Mouse (Mus musculus) limb, embryonic 13.5 days (tissue): ENCODE measurements around the gene Hikeshi. TPM values are rescaled to one million over a fixed set of nuclear protein-coding genes. Genes with fewer than 3 reads are reported as not detected.
A peak's percentile ranks its signal among the peaks of the same experiment; 100 is the strongest.

Source experiments
- ATAC-seq: fragments of 200-750 bp; cut with Nextera tagmentation; 2 replicates; pipeline ENCODE4 v1.8.0; 2017; ENCODE audit warnings: low read depth, moderate number of reproducible peaks, moderate TSS enrichment; ENCODE audit not compliant: low FRiP score
- H3K27ac ChIP-seq: fragments of 300-500 bp; sonication (generic); 2 replicates; pipeline ENCODE4 v1.5.1; 2015; ENCODE audit warnings: inconsistent platforms, mild to moderate bottlenecking, moderate library complexity
- H3K27me3 ChIP-seq: fragments of 300-500 bp; sonication (generic); 2 replicates; pipeline ENCODE4 v1.6.1; 2015; ENCODE audit warnings: mild to moderate bottlenecking, inconsistent platforms
- H3K36me3 ChIP-seq: fragments of 300-500 bp; sonication (generic); 2 replicates; pipeline ENCODE4 v1.6.1; 2015; ENCODE audit warnings: inconsistent platforms, mild to moderate bottlenecking, moderate library complexity
- H3K4me1 ChIP-seq: fragments of 300-500 bp; sonication (generic); 2 replicates; pipeline ENCODE4 v1.6.1; 2015; ENCODE audit warnings: inconsistent platforms
- H3K4me2 ChIP-seq: fragments of 300-500 bp; sonication (generic); replicated peaks from 2 replicates; pipeline ENCODE4 v1.6.1; 2015; ENCODE audit warnings: inconsistent platforms, mild to moderate bottlenecking, moderate library complexity
- H3K4me3 ChIP-seq: fragments of 300-500 bp; sonication (generic); 2 replicates; pipeline ENCODE4 v1.5.1; 2015; ENCODE audit warnings: moderate library complexity, mild to moderate bottlenecking, inconsistent platforms
- H3K9ac ChIP-seq: fragments of 300-500 bp; sonication (generic); 2 replicates; pipeline ENCODE4 v1.6.1; 2015; ENCODE audit warnings: mild to moderate bottlenecking, inconsistent platforms
- H3K9me3 ChIP-seq: fragments of 300-500 bp; sonication (generic); 2 replicates; pipeline ENCODE4 v1.6.1; 2016; ENCODE audit warnings: inconsistent platforms
- WGBS: fragments of 180-500 bp; shearing (Covaris S2); methylation state at CpG from one replicate; pipeline ENCODE4 v1.1.7; 2015; 5-methylcytosine and 5-hydroxymethylcytosine counted together
- polyA plus RNA-seq: library from polyadenylated mRNA; unstranded; fragments of >200 nt; fragmentation: Nextera tagmentation; extraction: Ambion mirVana; gene quantifications from 2 replicates; pipeline ENCODE4 v1.2.1, GENCODE M21; 2015

Gene Hikeshi
- 124 and 134 TPM in 2 replicates for polyA plus RNA-seq

DNA sequence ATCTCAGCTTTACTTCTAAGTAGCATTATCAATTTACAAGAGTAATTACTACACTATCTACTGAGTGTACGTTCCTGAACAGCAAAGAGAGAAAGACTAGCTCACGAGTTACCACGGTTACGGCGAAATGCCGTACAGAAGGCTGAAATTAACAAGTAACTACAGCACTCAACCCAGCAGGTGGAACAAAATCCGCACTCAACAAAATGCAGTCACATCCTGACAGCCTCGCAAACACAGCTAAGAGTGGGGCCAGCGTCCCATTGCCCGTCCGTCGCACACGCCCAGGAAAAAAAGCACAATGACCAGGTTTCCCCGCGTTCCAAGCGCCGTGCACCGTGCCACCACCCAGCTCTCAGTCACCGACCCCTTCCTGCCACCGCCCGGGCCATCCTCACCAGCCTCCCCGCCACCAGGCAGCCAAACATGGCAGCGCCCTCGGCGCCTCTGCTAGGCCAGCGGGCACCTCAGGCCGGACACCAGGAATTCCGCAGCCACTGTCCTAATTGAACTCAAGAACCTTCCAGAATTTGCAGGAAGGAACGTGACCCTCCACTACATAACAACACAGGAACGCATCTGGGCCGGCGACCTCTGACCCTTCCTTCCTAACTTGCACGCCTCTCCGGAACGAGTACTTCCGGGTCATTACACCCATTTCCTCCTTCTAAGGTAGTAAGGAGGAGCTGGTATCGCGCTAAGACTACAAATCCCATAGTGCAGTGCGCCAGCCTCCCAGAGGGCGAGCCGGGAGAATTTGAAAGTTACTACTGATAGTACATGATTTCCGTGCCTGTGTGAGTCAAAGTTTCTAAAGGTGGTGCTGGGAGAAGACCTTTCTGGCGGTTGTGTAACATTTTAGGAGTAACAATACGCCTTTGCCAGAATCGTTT, at the start of gene Hikeshi:
Gene Hikeshi, minus strand, starts transcription at position 634 of the 893 bp plus-strand sequence.
- Histone ChIP-seq H3K27ac (peak within 1 kb of the TSS; percentile 59; the same call in 1 of the 2 replicates), H3K4me3 (peak within 1 kb of the TSS; percentile 86), H3K9me3 (no peaks in the 10 kb centered on the region), H3K36me3 (no peaks in the 10 kb centered on the region), H3K27me3 (no peaks in the 10 kb centered on the region), H3K9ac (peak within 1 kb of the TSS; percentile 79), H3K4me1 (peaks cover 9% of the 10 kb centered on the region), H3K4me2 (peak within 1 kb of the TSS; percentile 71)
- peak; percentile 99 for ATAC-seq
- under 1% methylated on average over 45 of the region's 45 CpGs for WGBS

DNA sequence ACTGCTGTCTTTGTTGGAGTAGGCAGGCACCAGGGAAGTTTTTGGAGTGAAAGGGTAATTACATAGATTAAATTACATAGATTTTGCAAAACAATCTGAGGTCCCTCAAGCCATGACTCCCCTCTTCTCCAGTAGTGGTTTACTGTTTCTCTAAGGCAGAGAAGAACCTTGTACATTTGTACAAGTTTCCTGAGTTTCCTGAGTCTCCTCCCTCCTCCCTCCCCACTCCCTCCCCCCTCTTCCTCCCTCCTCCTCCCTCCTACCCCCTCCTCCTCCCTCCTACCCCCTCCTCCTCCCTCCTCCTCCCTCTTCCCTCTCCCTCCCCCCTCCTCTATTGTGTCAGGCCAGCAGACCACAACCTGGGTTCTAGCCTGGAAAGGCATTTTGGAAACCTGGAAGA, 43.4 kb upstream of the Hikeshi start:
- no peak overlapping the region for H3K4me3 ChIP-seq
- no peaks in the 10 kb centered on the region for H3K36me3 ChIP-seq
- H3K27me3 ChIP-seq, result no peaks in the 10 kb centered on the region
- peaks cover 6% of the 10 kb centered on the region for H3K4me1 ChIP-seq
- H3K27ac ChIP-seq, result no peak overlapping the region
- H3K9ac ChIP-seq, result no peak overlapping the region
- ATAC-seq, result no peak
- H3K9me3 ChIP-seq, result no peaks in the 10 kb centered on the region
- no peak overlapping the region for H3K4me2 ChIP-seq

- H3K4me1 ChIP-seq, result peaks cover 14% of the 10 kb centered on the region
- H3K27ac ChIP-seq, result no peak overlapping the region
- 94% methylated on average over 2 of the region's 2 CpGs for WGBS
- no peaks in the 10 kb centered on the region for H3K36me3 ChIP-seq
- no peak overlapping the region for H3K4me2 ChIP-seq
- no peaks in the 10 kb centered on the region for H3K27me3 ChIP-seq
- H3K4me3 ChIP-seq, result no peak overlapping the region
- no peaks in the 10 kb centered on the region for H3K9me3 ChIP-seq
- H3K9ac ChIP-seq, result no peak overlapping the region
- ATAC-seq, result no peak
Measured at GRCm38 (mm10) chr7:89983441-89983840, 42.4 kb upstream of the Hikeshi start.

DNA sequence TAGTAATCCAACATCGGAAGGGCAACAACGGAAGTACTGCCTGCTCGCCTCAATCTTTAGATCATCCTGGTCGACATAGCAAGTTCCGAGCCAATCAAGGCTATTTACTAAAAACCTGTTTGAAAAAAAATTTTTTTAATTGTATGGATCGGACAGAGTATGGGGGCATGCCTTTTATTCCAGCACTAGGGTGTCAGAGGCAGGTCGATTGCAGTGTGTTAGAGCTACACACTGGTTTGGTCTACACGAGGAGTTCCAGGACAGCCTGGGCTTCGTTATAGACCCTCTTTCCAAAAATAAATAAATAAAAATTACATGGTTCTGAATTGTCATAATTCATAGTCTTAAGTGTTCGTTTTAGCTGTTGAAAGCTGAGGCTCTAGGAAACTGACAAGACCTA, 40.6 kb upstream of the Hikeshi start:
- Histone ChIP-seq H3K9me3 (no peaks in the 10 kb centered on the region), H3K27me3 (no peaks in the 10 kb centered on the region), H3K36me3 (peaks cover 3% of the 10 kb centered on the region; the same call in 1 of the 2 replicates), H3K4me1 (peaks cover 15% of the 10 kb centered on the region), H3K27ac (peak overlapping the region; percentile 99; the same call in 1 of the 2 replicates), H3K4me2 (peak overlapping the region; percentile 70), H3K4me3 (peak overlapping the region; percentile 74), H3K9ac (peak overlapping the region; percentile 87)
- no peak for ATAC-seq
- WGBS, result 12% methylated on average over 10 of the region's 10 CpGs

DNA sequence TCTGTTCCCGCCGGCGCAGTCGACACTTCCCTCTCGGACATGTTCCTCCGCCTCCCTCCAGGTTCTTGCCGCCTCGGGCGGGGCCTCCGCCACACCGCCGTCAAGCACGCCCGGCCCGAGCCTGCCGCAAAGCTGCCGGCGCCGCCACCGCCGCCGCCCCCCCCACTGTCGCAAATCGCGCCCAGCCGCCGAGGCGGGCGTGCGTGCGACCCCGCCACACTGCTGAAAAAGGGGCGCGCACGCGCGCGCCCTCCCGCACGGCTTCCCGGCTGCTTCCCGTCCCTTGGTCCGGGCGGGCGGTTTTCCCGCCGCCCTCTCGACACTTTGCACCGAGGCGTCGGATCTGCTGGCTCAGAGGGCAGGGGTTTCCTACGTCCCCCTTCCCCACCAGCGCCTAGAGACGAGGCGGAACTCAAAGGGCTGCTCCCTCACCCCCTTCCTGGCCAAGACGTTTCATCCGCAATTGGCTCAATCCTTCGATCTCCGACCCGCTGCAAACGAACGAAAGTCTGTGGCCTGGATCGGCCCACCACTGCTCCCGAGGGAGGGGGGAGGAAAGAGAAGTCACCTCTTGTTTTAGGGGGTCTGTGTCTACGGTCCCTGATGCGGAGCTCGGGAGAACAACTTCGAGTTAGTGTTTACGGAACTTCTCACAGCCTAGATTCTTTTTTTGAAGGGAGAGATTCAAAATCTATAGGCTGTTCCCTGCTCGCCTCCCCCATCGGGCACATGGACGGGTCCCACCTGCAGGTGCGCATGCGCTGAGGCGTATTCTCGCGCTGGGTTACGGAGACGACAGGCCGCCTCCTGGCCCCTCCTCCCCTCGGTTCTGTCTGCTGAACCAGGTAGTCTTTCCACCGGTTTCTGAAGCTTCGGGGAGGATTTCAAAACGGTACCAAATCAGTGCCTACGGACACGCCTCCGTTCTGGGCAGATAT, 39.8 kb upstream of the Hikeshi start, which contains the start of gene Eed:
Gene Eed, minus strand, starts transcription at position 499 of the 938 bp plus-strand sequence.
- no peaks in the 10 kb centered on the region for H3K9me3 ChIP-seq
- H3K4me3 ChIP-seq, result peak within 1 kb of the TSS; percentile 74
- peak within 1 kb of the TSS; percentile 87 for H3K9ac ChIP-seq
- no peaks in the 10 kb centered on the region for H3K27me3 ChIP-seq
- peak within 1 kb of the TSS; percentile 99 for H3K27ac ChIP-seq
- H3K36me3 ChIP-seq, result peaks cover 9% of the 10 kb centered on the region
- peaks cover 15% of the 10 kb centered on the region for H3K4me1 ChIP-seq
- WGBS, result under 1% methylated on average over 86 of the region's 87 CpGs
- peak; percentile 90 for ATAC-seq
- peak within 1 kb of the TSS; percentile 70 for H3K4me2 ChIP-seq

- no peaks in the 10 kb centered on the region for H3K27me3 ChIP-seq
- H3K36me3 ChIP-seq, result peaks cover 15% of the 10 kb centered on the region
- peak overlapping the region; percentile 99 for H3K27ac ChIP-seq
- H3K4me3 ChIP-seq, result peak overlapping the region; percentile 74
- ATAC-seq, result no peak
- under 1% methylated on average over 31 of the region's 31 CpGs for WGBS
- H3K9ac ChIP-seq, result peak overlapping the region; percentile 87
- no peaks in the 10 kb centered on the region for H3K9me3 ChIP-seq
- peaks cover 15% of the 10 kb centered on the region for H3K4me1 ChIP-seq
- H3K4me2 ChIP-seq, result peak overlapping the region; percentile 70
Measured at GRCm38 (mm10) chr7:89980133-89980484, 39.1 kb upstream of the Hikeshi start.

GRCm38 (mm10) chr7:89979432-89980130, 38.6 kb upstream of the Hikeshi start:
- WGBS, result 3% methylated on average over 23 of the region's 23 CpGs
- Histone ChIP-seq H3K4me2 (peak overlapping the region; percentile 70), H3K27ac (peak overlapping the region; percentile 99), H3K27me3 (no peaks in the 10 kb centered on the region), H3K4me3 (peak overlapping the region; percentile 74), H3K9ac (peak overlapping the region; percentile 87), H3K9me3 (no peaks in the 10 kb centered on the region), H3K36me3 (peaks cover 18% of the 10 kb centered on the region), H3K4me1 (peaks cover 15% of the 10 kb centered on the region)
- no peak for ATAC-seq

GRCm38 (mm10) chr7:89976796-89977195, 35.8 kb upstream of the Hikeshi start:
- H3K9ac ChIP-seq, result no peak overlapping the region
- H3K9me3 ChIP-seq, result no peaks in the 10 kb centered on the region
- H3K27ac ChIP-seq, result no peak overlapping the region
- peaks cover 11% of the 10 kb centered on the region for H3K4me1 ChIP-seq
- H3K27me3 ChIP-seq, result no peaks in the 10 kb centered on the region
- peaks cover 42% of the 10 kb centered on the region for H3K36me3 ChIP-seq
- 93% methylated on average over 7 of the region's 7 CpGs for WGBS
- no peak overlapping the region for H3K4me2 ChIP-seq
- no peak for ATAC-seq
- H3K4me3 ChIP-seq, result no peak overlapping the region

GRCm38 (mm10) chr7:89975571-89975970, 34.6 kb upstream of the Hikeshi start:
- H3K4me2 ChIP-seq, result no peak overlapping the region
- no peak overlapping the region for H3K4me3 ChIP-seq
- H3K27ac ChIP-seq, result no peak overlapping the region
- no peak overlapping the region for H3K9ac ChIP-seq
- peaks cover 9% of the 10 kb centered on the region for H3K4me1 ChIP-seq
- H3K27me3 ChIP-seq, result no peaks in the 10 kb centered on the region
- WGBS, result 94% methylated on average over 1 of the region's 1 CpGs
- peaks cover 51% of the 10 kb centered on the region for H3K36me3 ChIP-seq
- no peak for ATAC-seq
- H3K9me3 ChIP-seq, result no peaks in the 10 kb centered on the region

DNA sequence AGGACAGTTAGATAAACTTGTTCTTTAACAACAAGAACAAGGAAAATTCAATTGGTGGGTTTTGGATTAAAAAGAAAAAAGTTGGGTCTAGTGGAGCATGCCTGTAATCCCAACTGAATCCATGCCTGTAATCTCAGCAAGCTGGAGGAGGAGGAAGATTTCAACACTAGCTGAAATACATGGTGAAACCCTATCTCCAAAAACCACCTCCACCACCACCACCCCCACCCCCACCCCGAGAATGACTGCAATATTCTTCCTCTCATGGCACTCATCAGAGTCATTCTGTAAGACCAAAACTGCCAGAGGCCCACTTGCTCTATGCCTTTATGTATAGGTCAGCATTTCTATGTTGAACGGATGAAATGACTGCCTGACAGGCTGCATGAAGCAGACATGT, 26.2 kb upstream of the Hikeshi start:
- Histone ChIP-seq H3K4me1 (no peaks in the 10 kb centered on the region), H3K9ac (no peak overlapping the region), H3K4me2 (no peak overlapping the region), H3K36me3 (peaks cover 82% of the 10 kb centered on the region), H3K4me3 (no peak overlapping the region), H3K9me3 (no peaks in the 10 kb centered on the region), H3K27me3 (no peaks in the 10 kb centered on the region), H3K27ac (no peak overlapping the region)
- no peak for ATAC-seq
- 88% methylated on average over 2 of the region's 2 CpGs for WGBS

- no peak overlapping the region for H3K4me3 ChIP-seq
- H3K9ac ChIP-seq, result no peak overlapping the region
- no peaks in the 10 kb centered on the region for H3K9me3 ChIP-seq
- no peaks in the 10 kb centered on the region for H3K27me3 ChIP-seq
- ATAC-seq, result no peak
- H3K36me3 ChIP-seq, result peaks cover 81% of the 10 kb centered on the region
- no peak overlapping the region for H3K27ac ChIP-seq
- WGBS, result 71% methylated on average over 1 of the region's 1 CpGs
- H3K4me2 ChIP-seq, result no peak overlapping the region
- no peaks in the 10 kb centered on the region for H3K4me1 ChIP-seq
Measured at GRCm38 (mm10) chr7:89966771-89967170, 25.8 kb upstream of the Hikeshi start.
